Mouse (Mus musculus) lung, embryonic 14.5 days (tissue): Measurements from ENCODE around the gene Elf2. TPM values are rescaled to one million over a fixed set of nuclear protein-coding genes. Genes with fewer than 3 reads are reported as not detected.
A peak's percentile ranks its signal among the peaks of the same experiment; 100 is the strongest.
"Not testable (repeated sequence)": the region's sequence is repeated elsewhere in the genome, so short reads cannot be mapped to it uniquely, and the experiment has no call there.

Experiments used
- ATAC-seq: fragments of 200-750 bp; cut with Nextera tagmentation; 2 replicates; pipeline ENCODE4 v1.8.0; 2017; ENCODE audit warnings: mild to moderate bottlenecking, moderate TSS enrichment, moderate library complexity; ENCODE audit not compliant: insufficient read depth
- DNase-seq: peaks from one replicate; pipeline ENCODE4 v3.0.0-alpha.2; 2015
- H3K27ac ChIP-seq: fragments of 300-500 bp; sonication (generic); 2 replicates; pipeline ENCODE4 v1.5.1; 2014; ENCODE audit warnings: low read depth, mild to moderate bottlenecking, moderate library complexity
- H3K27me3 ChIP-seq: fragments of 300-500 bp; sonication (generic); 2 replicates; pipeline ENCODE4 v1.6.1; 2014; ENCODE audit warnings: low read length, control low read depth; ENCODE audit not compliant: insufficient read depth
- H3K36me3 ChIP-seq: fragments of 300-500 bp; sonication (generic); 2 replicates; pipeline ENCODE4 v1.6.1; 2014; ENCODE audit warnings: control low read depth; ENCODE audit not compliant: insufficient read depth
- H3K4me1 ChIP-seq: fragments of 300-500 bp; sonication (generic); 2 replicates; pipeline ENCODE4 v1.6.1; 2014; ENCODE audit warnings: antibody characterized with exemption, control low read depth; ENCODE audit not compliant: insufficient read depth
- H3K4me2 ChIP-seq: fragments of 300-500 bp; sonication (generic); 2 replicates; pipeline ENCODE4 v1.6.1; 2014; ENCODE audit warnings: mild to moderate bottlenecking
- H3K4me3 ChIP-seq: fragments of 300-500 bp; sonication (generic); 2 replicates; pipeline ENCODE4 v1.5.1; 2014; ENCODE audit warnings: low read depth, low read length
- H3K9ac ChIP-seq: fragments of 300-500 bp; sonication (generic); 2 replicates; pipeline ENCODE4 v1.6.1; 2014
- H3K9me3 ChIP-seq: fragments of 300-500 bp; sonication (generic); 2 replicates; pipeline ENCODE4 v1.6.1; 2016; ENCODE audit warnings: low read depth, low read length, control low read depth
- CTCF ChIP-seq: IDR thresholded peaks from 2 replicates; pipeline ENCODE4 v1.5.1; 2016; ENCODE audit warnings: antibody characterized with exemption, low read depth
- WGBS: fragments of 180-500 bp; shearing (Covaris S2); extraction: QIAGEN DNeasy Blood & Tissue Kit; methylation state at CpG from one replicate; pipeline ENCODE4 v1.1.7; 2014; 5-methylcytosine and 5-hydroxymethylcytosine counted together
- polyA plus RNA-seq: library from polyadenylated mRNA; unstranded; fragments of >200 nt; fragmentation: Nextera tagmentation; extraction: Ambion mirVana; gene quantifications from 2 replicates; pipeline ENCODE4 v1.2.1, GENCODE M21; 2014

The Elf2 gene
- polyA plus RNA-seq, 1 experiment from 2014 or later: 60.8 TPM

DNA sequence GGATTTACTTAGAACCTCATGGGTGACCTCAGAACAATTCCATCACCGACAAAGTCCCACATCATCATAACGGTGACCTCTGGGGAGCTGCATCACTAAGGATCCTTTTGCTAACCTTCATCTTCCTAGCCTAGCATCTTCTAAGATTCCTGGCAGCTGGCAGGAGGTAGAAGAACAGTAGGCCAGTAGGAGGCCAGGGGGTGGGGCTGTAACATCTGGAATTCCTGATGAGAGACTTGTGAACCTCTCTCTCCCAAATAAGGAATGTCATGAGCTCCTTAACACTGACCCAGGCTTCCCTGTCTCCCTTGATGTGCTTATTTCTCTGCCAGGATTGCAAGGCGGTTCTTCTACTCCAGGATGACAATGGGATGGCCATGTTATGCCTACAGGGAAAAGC is 10.3 kb upstream of the Elf2 start:
- ATAC-seq (no peak), DNase-seq (no peak)
- H3K36me3 ChIP-seq: no peaks in the 10 kb centered on the region
- no peak for TF ChIP-seq CTCF
- 25% methylated on average over 3 of the region's 3 CpGs for WGBS
- no peaks in the 10 kb centered on the region for H3K4me1 ChIP-seq
- H3K27me3 ChIP-seq: no peaks in the 10 kb centered on the region
- H3K9ac ChIP-seq: no peak overlapping the region
- no peak overlapping the region for H3K4me3 ChIP-seq
- H3K4me2 ChIP-seq: no peak overlapping the region
- H3K9me3 ChIP-seq: no peaks in the 10 kb centered on the region
- no peak overlapping the region for H3K27ac ChIP-seq

DNA sequence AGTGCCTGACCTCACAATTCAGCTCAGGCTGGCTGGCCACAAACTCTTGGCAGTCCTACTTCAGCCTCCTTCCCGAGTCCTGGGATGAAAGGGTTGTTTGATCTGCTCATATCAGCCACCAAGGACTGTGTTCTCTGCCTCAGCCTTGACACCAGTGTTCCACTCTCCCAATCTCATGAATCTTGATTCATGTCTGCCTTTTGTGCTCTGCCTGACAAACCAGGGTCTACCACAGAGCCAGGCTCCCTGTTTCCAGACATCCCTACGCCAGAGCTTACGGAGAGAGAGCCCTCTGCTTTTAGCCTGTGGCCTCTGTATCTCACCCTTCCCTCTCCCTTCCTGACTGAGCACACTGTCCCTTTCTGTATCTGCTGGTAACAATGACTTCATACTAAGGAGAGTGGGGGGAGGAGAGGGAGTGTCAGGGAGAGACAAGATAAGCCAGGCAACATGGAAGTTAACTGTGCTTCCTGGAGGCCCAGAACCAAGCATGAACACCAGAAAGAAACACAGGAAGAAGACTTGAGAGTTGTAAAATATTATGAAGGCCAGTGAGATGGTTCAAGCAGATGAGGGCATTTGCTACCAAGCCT is 8.3 kb upstream of the Elf2 start:
- Histone ChIP-seq H3K4me2 (no peak overlapping the region), H3K4me1 (no peaks in the 10 kb centered on the region), H3K27me3 (no peaks in the 10 kb centered on the region), H3K9me3 (no peaks in the 10 kb centered on the region), H3K27ac (no peak overlapping the region), H3K9ac (no peak overlapping the region), H3K36me3 (no peaks in the 10 kb centered on the region), H3K4me3 (no peak overlapping the region)
- WGBS: 28% methylated on average over 3 of the region's 3 CpGs
- DNase-seq (no peak), ATAC-seq (0 out of 2 replicates have a peak, but pooled peaks have one; percentile 17)
- TF ChIP-seq CTCF: no peak

DNA sequence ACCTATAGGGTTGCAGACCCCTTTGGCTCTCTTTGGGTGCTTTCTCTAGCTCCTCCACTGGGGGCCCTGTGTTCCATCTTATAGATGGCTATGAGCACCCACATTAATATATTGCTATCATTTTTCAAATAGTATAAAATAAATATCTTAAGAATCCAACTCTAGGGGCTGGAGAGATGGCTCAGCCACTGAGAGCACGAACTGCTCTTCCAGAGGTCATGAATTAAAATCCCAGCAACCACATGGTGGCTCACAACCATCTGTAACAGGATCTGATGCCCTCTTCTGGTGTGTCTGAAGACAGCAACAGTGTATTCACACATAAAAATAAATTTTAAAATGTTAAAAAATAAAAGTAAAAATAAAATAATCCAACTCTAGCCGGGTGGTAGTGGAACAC is 4.6 kb upstream of the Elf2 start:
- not testable (repeated sequence) for DNase-seq, H3K4me3 ChIP-seq, H3K9ac ChIP-seq, H3K27me3 ChIP-seq, H3K4me2 ChIP-seq, H3K36me3 ChIP-seq, H3K4me1 ChIP-seq, H3K27ac ChIP-seq, ATAC-seq, H3K9me3 ChIP-seq
- 89% methylated on average over 2 of the region's 2 CpGs for WGBS

DNA sequence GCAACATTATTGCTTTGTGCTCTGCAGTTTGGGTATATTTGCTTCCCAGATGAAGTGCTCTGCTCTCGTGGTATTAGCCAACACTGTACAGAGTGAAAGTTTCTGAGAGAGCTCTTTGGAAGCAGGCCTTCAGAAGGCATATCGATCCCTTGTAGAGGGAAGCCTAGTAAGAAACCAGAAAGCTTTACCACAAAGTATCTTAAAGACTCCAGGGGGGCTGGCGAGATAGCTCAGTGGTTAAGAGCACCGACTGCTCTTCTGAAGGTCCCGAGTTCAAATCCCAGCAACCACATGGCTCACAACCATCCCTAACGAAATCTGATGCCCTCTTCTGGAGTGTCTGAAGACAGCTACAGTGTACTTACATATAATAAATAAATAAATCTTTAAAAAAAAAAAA is 3.7 kb upstream of the Elf2 start:
- H3K4me3 ChIP-seq, H3K27me3 ChIP-seq, ATAC-seq, H3K27ac ChIP-seq, DNase-seq, H3K36me3 ChIP-seq, H3K9ac ChIP-seq, H3K4me1 ChIP-seq, H3K4me2 ChIP-seq, H3K9me3 ChIP-seq: not testable (repeated sequence)
- 87% methylated on average over 6 of the region's 6 CpGs for WGBS

DNA sequence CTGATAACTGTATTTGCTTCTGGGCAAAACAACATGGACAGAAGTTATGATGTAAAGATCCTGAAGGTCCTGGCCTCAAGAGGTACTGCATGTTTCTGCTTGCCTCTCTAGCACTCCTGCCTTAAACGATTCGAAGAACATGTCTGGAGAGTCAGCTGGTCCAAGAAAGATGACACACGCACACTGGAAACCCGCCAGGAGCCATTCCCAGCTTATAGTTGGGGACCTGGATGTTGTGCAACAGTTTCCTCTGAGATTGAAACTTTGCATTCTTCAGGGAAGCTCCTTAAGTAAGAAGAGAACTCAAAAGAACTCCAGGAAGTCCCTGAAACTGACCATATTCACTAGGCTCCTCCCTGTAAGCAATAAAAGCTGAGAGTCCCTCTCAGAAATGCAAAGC is 2.8 kb upstream of the Elf2 start:
- no peak overlapping the region for H3K4me2 ChIP-seq
- no peaks in the 10 kb centered on the region for H3K4me1 ChIP-seq
- H3K9ac ChIP-seq: no peak overlapping the region
- DNase-seq (peak; percentile 30), ATAC-seq (no peak)
- H3K36me3 ChIP-seq: no peaks in the 10 kb centered on the region
- H3K4me3 ChIP-seq: no peak overlapping the region
- H3K9me3 ChIP-seq: no peaks in the 10 kb centered on the region
- H3K27ac ChIP-seq: no peak overlapping the region
- no peak for TF ChIP-seq CTCF
- H3K27me3 ChIP-seq: no peaks in the 10 kb centered on the region
- 75% methylated on average over 4 of the region's 4 CpGs for WGBS

DNA sequence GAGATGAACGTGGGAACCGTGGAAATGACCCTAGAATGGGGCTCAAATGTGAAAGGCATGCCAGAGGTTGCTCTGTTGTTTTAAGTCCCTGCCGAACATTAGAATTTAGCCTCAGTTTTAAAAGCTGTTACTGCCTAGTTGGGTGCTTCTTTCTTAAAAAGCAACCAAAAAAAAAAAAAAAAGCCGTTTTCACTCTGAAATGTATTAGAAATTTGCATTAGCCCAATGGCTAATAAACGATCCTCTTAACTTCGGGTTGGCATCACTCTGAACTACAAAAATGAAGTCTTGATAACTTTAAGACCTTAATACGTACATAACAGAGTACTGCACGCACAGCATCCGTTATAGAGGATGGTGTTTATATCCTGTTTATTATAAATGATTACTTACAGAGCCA is 1.7 kb upstream of the Elf2 start:
- TF ChIP-seq CTCF: no peak
- H3K4me2 ChIP-seq: peak overlapping the region; percentile 92
- H3K9ac ChIP-seq: peak overlapping the region; percentile 92
- no peaks in the 10 kb centered on the region for H3K4me1 ChIP-seq
- DNase-seq (peak; percentile 50), ATAC-seq (no peak)
- H3K9me3 ChIP-seq: no peaks in the 10 kb centered on the region
- peak overlapping the region; percentile 96 for H3K4me3 ChIP-seq
- no peaks in the 10 kb centered on the region for H3K36me3 ChIP-seq
- peak overlapping the region; percentile 97 for H3K27ac ChIP-seq
- no peaks in the 10 kb centered on the region for H3K27me3 ChIP-seq
- 5% methylated on average over 9 of the region's 9 CpGs for WGBS

DNA sequence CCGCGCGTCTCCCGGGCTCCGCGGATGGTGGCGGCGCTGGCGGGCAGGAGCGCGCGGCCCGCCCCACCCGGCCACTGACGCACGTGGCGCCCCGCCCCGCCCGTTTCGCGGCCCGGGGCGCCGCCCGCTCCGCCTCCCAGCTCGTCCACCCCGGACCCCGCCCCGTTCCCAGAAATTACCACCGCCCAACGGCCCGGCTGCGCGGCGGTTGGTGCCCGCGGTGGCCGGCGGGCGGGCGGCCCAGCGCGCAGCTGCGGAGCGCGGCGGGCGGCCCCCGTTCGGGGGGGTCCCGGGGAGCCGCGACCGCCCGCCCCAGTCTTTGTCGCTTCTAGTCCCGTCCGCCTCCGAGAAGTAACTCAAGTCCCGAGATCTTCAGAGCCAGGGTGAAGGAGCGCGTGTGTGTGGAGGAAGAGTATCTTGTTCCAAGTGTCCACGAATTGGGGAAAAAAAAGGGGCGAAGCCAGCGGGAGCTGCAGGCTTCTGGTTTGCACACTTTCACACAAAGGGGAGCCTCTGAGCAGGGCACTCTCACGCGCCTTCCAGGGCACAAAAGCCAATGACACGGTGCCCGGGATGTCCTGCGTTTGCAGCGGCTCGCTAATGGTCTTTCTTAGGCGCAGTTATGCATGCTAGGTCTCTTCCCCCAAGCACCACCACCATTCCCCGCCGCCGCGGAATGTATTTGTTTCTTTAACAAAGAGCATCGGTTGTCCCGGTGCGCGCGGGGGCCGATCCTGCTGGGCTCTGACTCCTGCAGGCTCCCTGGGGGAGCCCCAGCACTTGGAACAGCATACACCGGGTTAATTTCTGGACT is 1.0 kb upstream of the Elf2 start:
- Histone ChIP-seq H3K27ac (peak overlapping the region; percentile 97), H3K4me1 (no peaks in the 10 kb centered on the region), H3K9ac (peak overlapping the region; percentile 92), H3K36me3 (no peaks in the 10 kb centered on the region), H3K9me3 (no peaks in the 10 kb centered on the region), H3K4me3 (peak overlapping the region; percentile 96), H3K27me3 (no peaks in the 10 kb centered on the region), H3K4me2 (peak overlapping the region; percentile 92)
- DNase-seq (peak; percentile 90), ATAC-seq (peak; percentile 86)
- TF ChIP-seq CTCF: 0 out of 2 replicates have a peak, but pooled peaks have one; percentile 3
- under 1% methylated on average over 85 of the region's 86 CpGs for WGBS
